Mouse (Mus musculus) ovary, postnatal 14 days (tissue): ENCODE measurements around the gene Fgf23.

Experiments
- DNase-seq: peaks from one replicate; pipeline ENCODE4 v3.0.0; 2022; ENCODE audit warnings: low spot score

Fgf23 gene

GRCm38 (mm10) chr6:127114753-127115456, 42.2 kb downstream of the Fgf23 start:
- DNase-seq = no peak

- no peak for DNase-seq
These were observed 49.6 kb downstream of the Fgf23 start for GRCm38 (mm10) chr6:127122221-127122806.

- DNase-seq = no peak
These were observed 50.3 kb downstream of the Fgf23 start for GRCm38 (mm10) chr6:127122996-127123395.

GRCm38 (mm10) chr6:127123506-127123905, 50.8 kb downstream of the Fgf23 start:
- no peak for DNase-seq

- no peak for DNase-seq
These were observed 57.0 kb downstream of the Fgf23 start for GRCm38 (mm10) chr6:127129659-127130058.

- DNase-seq = no peak
These were observed 57.7 kb downstream of the Fgf23 start for GRCm38 (mm10) chr6:127130377-127130776.
